Mouse (Mus musculus) urinary bladder, postnatal 14 days (tissue): Measurements from ENCODE around the gene Trim11.

ENCODE experiments used
- DNase-seq: peaks from one replicate; pipeline ENCODE4 v3.0.0; 2021; ENCODE audit warnings: low spot score

Trim11 gene

DNA sequence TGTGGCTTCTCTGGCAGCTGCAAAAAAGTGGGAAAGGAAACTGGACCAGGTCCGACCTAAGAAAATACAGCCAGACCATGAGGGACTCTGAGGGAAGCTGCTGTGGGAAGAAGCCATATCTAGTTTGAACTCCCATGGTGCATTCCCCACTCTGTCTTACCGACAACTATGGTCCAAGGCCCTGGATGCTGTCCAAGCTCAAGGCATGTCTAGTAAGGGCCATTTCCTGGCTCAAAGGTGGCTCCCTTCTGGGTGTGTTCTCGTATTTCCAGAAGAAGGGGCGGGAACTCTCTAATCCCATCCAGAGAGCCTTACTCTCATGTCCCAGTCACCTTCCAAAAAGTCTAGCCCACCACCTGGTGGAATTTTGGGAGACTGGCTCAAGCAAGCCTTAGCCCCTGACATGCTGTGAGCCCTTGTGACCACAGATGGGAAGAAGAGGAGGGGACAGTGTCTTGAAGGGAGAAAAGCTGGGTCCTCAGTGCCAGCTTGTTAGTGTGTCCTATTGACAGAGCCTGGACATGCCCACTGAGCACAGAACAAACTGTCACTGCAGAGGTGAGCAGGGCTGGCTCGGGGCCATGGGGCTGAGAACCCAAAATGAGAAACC lies 2.6 kb downstream of the Trim11 start:
- no peak for DNase-seq

DNA sequence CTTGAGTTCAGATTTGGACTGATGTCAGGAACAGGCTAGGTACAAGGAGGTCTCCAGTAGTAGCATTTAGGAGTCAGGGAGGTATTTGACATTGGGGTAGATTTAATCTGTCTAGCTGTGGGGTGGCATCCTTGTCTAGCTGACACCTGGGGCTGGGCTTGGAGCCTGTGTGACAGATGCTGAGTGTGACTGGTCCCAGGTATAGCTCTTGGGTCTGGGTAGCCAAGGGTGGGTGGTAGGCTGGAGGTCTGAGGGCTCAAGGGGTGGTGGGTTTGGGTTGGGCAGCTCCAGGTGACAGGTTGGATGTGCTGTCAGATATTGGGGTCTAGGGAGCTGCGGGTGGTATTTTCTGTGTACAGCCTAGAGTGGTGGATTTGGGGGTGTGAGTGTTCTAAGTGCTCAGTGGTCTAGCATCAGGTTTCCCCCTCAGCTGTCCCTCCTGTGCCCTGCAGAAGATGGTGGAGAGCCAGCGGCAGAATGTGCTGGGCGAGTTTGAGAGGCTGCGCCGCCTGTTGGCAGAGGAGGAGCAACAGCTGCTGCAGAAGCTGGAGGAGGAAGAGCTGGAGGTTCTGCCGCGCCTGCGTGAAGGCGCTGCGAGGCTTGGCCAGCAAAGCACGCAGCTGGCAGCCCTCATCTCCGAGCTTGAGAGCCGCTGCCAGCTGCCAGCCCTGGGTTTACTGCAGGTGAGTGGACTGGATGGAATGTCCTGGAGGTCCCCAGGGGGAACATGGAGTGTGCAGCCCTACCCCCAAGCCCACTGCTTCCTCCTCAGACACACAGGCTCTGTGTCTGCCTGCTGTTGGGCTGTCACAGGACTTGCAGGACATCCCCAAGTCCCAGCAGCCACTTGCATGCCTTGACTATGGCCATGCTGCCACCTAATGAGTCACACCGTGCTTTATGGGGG lies 3.9 kb downstream of the Trim11 start:
- DNase-seq = peak; percentile 52

DNA sequence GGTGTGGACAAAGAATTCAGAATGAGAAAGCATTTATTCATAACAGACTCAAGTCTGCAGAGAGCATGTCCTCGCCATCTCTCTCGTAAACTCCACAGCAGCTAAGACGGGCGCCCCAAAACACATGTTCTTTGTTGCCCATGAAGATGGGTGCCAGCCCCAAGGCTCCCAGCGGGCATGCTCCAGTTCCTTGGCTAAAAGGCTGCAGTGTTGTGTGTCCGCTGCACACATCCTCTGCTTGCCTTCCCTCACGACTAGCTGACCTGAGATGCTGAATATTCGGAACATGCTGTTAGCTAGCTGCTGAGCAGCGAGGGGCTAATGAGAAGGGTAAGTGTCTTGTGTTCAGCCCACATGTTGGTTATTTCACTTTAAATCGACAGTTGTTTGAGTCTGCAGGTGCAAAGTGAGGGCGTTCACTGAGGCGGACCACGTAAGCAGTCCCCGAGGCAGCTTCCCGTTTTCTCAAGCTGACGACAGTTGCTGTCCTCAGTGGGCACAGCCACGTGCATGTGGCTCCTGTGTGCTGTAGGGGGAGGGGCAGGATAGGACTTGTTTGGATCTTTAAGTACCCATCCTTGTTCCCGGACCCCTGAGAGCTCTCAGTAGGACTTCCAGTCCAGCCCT lies 4.7 kb downstream of the Trim11 start:
- DNase-seq = no peak

DNA sequence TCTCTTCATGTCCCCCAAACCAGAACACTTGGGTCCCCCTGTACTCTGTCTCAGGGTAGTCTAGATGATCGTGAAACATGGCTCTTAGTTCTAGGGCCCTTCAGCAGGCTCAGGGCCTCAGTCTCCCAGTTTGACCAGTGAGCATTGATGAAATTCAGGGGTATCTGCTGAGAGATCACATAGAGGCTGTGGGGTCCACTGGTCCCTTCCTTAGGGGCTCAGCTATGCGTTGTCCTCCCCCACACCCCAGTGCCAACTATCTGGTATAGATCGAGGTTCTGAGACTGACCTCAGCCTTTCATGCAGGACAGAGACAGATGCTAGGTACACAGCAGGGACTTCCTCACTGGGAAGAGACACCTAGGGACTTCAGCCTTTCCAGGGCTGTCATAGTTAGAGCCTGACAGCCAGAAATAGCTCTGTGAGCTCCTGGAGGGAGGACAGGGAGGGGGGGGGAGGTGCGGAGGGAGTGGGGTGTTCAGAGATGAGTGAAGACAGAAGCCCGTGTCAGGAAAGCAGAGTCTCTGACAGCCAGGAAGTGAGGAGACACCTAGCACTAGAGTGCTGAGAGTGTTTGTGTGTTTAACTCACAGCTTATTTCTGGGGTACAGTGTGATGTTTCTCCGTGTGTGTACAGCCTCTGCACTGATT lies 5.9 kb downstream of the Trim11 start:
- DNase-seq = no peak

DNA sequence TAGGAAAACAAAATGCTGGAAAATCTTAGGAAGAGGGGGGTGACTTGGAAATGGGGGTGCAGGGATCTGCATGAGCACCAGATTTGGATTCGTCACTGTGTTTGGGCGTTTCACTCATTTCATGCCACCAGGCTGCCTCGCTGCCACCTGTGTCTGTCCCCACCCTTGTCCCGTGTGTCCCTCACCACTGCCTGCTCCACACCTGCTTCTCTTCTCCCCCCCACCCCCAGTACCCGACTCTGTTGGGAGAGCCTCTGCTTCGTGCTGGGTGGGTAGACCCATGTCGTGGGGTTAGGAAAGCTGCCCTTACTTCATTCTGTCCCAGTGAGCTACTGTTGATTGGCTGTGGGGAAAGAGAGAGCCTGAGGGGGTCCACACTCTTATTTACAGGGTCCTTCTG lies 6.8 kb downstream of the Trim11 start:
- DNase-seq = no peak

DNA sequence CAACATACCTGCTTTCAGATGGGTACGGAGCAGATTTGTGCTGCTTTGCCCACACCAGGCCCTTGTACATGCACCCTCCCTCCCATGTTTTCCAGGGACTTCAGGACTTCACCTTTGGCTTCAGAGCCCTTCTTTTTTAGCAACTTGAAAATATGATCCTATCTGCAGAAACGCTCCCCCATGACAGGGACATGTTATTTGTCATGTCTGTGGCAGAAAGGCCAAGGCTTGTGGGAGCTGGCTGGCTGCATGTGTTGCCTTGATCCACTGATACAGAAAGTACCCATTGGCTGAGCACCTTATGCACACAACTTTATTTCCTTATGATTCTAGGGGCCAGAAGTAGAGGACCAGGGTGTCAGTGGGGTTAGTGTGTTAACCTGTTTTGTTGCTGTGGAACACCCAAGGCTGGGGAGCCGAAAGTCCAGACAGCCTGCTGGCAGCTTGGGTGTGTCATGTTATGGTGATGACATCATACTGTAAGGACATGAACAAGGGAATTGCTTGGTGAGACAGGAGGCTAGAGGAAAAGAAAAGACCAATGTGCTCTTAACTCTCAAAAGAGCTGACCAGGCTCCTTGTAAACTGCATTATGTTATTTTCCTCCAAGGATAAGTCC lies 7.5 kb downstream of the Trim11 start:
- DNase-seq = no peak

DNA sequence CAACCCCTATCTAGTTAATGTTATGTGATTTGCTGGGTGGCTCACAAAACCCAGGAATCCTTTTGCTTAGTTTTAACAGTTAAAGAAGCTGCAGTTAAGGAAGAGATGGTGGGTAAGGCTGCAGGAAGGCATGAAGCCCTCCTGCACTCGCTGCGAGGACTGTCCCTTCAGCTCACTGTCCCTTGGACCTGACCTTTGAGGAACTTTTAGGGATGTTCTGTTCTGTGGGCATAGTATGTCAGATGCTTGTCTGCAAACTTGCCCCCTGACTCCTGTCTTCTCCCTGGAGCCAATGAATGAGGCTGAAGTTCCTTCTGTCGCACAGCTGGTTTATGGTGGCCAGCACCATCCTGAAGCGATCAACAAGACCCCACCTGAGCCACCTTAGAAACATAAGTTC lies 11.3 kb downstream of the Trim11 start:
- DNase-seq = no peak

DNA sequence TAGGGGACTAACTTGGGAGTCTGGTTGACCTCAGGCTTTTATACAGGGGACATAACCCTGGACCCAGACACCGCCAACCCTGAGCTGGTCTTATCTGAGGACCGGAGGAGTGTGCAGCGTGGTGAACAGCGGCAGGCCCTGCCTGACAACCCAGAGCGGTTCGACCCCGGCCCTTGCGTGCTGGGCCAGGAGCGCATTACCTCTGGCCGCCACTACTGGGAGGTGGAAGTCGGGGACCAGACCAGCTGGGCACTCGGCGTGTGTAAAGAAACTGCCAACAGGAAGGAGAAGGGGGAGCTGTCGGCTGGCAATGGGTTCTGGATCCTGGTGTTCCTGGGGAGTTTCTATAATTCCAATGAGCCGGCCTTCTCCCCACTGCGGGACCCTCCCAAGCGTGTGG lies 12.2 kb downstream of the Trim11 start:
- DNase-seq = no peak

DNA sequence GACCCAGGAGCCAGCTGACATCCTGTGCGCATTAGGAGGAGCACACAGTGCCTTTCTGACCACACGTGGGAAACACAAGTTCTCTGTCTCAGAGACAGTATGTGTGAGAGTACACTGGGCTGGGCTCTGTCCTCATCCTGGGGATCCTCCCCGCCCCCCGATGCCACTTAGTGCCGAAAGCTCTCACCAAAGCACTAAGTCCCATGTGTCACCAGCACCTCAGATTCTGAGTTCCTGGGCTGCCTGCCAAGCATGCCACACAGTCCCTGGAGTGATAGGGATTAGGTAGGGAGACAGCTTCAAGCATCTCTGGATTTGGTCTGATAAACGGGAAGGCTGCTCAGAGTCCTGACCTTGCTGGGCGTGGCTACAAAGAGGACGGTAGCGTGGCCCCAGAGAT lies 12.9 kb downstream of the Trim11 start:
- no peak for DNase-seq

DNA sequence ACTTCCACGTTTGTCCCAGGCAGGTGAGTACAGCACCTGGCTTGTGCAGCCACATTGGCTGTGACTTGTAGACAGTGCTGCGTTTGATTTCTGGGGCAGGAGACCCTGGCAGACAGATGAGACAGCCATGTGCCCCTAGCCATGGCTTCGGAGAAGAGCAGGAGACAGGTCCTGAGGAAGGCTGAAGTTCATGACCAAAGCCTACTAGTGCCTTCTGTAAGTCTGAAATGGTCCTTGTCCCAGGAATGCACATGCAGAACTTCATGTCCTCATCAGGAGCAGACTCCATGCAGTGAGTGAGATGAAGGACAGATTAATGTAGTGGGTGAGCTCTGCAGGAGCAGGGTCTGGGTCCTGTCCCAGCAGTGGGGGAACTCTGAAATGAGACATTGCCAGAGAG lies 14.0 kb downstream of the Trim11 start:
- no peak for DNase-seq

DNA sequence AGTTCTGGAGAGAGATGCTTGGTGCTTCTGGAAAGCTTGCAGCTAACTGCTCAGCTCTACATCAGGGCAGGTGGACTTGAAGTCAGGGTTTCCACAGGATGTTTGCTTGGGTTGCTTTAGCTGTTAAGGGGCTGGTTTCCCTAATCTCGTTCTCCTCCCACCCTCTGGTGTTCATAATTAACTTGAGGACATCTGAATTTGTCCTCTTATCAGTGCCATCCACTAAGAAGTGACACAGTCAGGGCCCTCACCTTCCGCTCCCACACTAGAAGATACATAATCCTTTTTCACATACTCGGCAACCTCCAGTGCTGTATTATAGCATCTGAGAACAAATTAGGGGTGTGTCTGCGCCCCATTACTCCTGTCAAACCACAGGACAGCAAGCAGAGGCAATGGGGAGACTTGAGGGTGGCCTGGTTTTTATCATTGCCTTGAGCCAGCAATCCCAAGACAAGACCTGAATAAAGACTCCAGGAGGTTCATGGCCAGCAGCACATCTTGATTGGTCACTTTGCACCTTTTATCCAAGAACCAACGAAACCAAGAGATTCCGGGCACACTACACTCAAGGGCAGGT lies 15.3 kb downstream of the Trim11 start:
- no peak for DNase-seq

DNA sequence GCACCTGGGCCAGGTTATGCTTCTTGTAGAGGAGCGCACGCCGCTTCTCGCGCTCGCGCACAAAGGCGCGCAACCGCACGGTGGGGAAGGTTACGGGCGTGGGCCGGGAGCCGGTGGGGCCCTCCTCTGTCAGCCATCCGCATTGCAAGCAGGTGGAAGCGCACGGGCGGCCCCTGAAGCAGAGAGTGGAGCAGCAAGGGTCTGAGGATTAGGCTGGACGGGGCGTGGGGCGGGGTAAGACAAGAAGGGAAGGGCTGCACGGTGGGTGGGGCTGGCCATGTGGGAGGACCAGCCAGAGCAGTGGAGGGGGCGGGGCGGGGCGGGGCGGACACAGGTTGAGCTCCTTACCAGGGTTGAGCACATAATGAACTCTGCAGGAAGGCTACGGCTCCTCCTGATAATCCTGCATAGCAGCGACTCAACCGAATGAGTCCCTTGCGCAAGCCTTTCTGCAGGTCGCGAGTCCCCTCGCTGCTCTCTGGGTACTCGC lies 16.5 kb downstream of the Trim11 start:
- DNase-seq = peak; percentile 64

DNA sequence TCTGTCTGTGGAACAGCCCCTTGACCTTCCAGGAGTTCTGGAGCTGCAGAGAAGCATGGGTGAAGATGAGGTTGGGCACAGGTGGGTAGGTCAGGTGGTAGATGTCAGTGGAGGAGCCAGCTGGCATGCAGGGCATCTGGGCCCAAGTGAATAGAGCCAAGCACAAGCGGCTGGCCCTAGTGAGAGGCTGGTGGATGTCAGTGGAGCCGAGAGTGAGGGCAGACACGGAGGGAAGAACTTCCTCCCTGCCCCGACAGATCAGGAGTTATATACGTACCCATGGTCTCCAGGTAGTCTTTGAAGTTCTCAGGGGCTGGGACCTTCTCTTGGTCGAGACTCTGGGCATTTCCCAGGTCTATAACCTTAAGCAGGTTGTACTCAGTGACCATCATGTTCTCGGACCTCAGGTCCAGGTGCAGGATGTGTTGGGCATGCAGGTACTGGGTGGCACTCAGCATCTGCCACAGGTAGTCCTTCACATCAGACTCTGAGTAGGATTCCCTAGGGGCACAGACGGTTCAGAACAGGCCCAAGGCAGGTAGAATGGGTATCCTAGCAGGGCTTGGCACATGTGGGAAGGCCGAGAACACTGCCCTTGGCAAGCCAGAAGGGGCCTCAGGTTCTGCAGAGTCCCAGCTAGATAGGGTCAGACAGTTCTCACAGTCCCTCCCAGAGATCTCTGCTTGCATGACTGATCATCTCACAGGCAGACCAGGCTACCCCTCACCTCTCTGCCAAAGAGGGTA lies 17.3 kb downstream of the Trim11 start:
- DNase-seq = no peak

DNA sequence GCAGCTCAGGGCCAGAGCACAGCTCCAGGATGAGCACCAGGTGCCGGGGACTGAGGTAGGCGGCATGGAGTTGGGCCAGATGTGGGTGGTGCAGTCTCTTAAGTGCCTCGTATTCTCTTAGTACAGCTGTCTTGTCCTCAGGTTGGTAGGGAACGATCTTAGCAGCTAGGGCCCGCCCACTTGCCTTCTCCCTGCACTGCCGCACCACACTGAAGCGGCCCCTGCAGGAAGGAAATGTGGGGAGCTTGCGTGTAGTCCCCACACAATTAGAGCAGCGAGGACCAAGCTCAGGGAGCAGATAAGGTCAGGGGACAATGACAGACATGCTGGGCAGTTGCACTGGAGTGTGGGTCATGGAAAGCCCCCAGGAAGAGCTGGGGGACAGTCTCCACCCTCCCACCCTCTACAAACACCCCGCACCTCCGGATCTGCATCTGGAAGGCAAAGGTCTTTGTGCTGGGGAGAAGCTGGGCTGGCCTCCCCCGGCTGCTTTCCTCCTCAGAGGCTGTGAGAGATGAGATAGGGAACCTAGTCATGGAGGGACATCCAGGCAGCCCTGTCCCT lies 18.0 kb downstream of the Trim11 start:
- DNase-seq = no peak

DNA sequence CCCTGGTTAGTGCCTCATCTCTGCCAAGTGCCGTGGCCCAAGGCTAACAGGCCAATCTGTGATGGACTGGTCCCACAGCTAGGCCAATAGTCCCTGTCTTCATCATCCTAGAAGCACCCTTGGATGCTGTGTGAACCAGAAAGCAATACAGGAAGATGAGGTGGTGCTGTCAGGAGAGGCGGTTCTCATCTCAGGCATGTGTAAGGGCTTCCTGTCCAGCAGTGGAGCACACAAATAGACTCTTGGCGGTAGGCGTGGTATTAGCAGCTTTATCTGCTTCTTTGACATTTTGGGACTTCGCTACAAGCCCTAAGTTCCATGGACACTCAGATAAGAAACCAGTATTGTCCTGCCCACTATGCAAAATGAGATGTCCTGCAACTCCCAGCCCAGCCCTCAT lies 19.6 kb downstream of the Trim11 start:
- no peak for DNase-seq

DNA sequence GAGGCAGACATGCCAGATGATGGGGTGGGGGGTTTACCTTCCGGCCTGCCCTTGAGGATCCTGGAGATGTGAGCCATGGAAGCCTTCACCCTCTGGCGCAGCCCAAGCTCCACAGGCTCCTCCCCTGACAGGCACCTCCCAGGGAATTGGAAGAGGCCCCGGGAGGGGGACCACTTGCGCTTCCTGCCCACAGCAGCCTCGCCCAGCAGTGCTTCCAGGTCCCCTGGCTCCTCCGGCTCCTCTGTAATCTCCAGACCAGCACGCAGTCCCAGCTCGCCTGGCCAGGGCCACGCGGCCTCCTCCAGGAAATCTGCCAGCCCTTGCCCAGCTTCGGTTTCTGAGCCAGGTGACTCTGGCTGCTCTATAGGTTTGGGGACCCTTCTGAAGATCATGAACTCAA lies 21.3 kb downstream of the Trim11 start:
- peak; percentile 12 for DNase-seq

DNA sequence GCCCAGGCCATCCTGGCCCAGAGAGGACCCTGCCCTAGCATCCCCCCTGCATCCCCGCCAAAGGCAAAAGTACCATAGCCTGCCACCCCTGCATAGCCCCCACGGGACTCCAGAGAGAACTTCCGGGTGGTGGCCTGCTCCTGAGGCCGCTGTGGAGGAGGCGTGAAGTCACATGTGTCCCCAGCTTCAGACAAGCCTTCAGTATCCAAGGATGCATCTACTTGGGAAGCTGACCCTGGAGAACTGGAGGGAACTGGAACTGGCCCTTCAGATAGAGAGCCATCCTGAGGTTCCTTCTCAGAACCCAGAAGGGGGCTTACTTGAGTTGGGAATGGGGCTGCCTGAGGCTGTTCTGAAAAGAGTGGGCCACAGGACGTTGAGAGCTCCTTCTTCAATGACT lies 21.9 kb downstream of the Trim11 start:
- no peak for DNase-seq

DNA sequence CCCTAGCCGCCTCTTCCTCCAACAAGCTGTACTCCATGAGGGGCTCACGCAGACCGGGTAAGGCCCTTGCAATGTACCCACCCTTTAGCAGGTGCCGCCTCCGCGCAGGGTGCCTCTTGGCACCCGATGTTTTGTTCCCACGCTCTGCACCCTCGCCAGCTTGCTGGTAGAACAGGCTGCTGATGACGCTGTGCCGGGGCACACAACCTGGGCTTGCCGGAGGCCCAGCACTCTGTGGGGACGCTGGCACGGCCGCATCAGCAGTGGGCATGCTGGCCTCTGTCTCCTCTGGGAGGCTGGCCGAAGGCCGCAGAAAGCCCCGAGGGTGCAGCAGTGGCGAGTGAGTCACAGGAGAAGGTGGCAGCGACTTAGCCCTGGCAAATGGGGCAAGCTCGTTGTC lies 22.7 kb downstream of the Trim11 start:
- no peak for DNase-seq

DNA sequence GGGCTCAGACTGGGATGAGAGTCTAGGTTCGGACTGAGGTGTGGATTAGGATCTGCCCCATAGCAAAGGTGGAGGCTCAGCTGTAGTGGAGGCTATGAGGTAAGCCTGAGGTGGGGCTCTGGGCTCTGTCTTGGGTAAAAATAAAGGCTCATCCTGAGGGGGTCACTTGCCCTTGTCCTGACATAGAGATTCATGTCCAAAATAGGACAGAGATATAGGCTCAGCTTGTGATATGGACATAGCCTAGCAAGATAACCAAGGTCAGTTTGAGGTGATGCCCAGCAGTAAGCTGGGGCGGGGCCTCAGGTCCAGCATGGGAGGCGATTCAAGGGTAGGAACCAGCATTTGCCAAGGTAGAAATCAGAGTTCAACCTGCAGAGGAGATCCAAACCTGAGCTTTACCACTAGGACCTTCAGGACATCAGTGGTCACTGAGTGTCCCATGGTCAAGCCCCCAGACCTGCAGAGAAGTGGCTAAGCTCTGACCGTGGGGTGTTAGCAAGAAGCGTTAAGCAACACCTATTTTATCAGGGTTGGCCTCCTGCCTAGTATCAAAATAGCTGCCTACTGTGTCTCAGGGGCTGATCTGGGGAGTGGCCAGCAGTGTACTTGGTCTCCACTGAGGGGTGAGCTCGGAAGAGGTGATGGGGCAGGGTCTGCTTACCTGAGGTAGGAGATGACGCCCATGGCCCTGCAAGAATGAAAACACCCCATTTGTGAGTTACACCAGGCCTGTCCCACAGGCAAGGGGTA lies 24.6 kb downstream of the Trim11 start:
- DNase-seq = no peak

DNA sequence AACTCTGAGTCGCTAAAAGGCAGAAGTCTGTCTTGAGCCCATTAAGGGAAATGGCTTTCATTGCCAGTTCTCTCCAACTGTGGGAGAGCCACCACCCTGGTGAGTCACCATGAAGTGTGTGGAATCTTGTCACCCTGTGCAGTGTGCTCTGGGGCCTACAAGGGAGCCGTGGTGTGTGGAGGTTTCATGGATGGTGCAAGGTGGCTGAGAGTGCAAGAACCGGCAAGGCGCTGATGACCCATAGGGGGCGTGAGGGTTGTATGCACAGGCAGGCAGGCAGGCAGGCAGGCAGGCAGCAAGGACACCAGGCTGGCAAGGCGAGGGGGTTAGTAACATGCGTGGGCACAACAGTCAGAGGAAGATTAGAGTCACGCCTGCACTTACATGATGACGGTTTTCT lies 37.2 kb downstream of the Trim11 start:
- DNase-seq = peak; percentile 32
